Mouse (Mus musculus) brain, embryonic 14.5 days (tissue): Measurements from ENCODE around the gene Sorcs2.

Experiments used
- CTCF ChIP-seq: fragments of 200-500 bp; IDR thresholded peaks from 2 replicates; pipeline ENCODE4 v1.5.1; 2012; ENCODE audit warnings: inconsistent platforms, mild to moderate bottlenecking, moderate library complexity, borderline replicate concordance; ENCODE audit not compliant: insufficient read depth, insufficient read length; ENCODE audit errors: extremely low read depth
- POLR2A ChIP-seq: fragments of 200-500 bp; IDR thresholded peaks from 2 replicates; pipeline ENCODE4 v1.6.1; 2012; ENCODE audit warnings: mild to moderate bottlenecking, inconsistent platforms, borderline replicate concordance; ENCODE audit not compliant: poor library complexity, insufficient read depth, insufficient read length, severe bottlenecking; ENCODE audit errors: extremely low read depth

DNA sequence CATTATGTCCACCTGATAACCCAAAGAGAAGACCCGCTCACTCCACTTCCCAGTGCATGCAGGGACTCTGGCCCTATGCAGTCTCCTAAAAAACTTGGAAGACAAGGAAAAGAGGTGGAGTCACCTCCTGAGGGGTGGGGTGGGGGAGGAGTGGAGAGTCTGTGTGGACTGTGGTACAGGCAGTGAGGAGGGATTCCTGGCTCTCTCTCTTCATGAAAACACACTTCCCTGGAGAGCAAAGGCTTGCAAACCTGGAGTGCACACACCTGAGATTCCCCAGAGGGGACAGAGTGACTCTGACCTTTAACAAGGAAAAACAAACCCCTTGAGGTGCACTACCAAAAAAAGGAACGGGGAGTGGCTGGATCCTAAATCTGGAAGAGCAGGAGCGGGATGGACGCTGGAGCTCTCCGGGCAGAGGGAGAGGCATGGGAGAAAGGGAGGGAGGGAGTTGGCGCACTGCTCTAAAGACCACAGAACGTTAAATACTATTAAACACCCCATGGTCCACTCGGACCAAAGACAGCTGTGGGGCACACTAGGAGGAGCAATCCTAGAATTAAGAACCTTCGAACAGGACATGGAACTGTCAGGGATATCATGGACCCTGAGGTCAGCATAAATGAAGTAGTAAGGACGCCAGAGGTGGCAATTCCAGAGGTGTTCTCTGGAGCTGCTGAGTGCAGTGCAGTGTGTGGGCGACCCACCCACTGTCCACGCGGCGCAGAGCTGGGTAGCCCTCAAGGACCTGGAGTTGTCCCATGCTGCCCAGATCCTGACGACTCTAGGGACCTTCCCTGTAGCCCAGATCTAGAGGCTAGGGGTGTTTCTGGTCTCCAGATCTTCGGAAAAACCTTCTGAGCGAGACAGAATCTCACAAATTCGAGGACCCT lies 1.2 kb downstream of the Sorcs2 start:
- TF ChIP-seq CTCF: no peak
- TF ChIP-seq POLR2A: no peak
